Mouse (Mus musculus) right cerebral cortex, postnatal 4 days (tissue): ENCODE data around the gene Gpc3.
"Not testable (repeated sequence)": the region's sequence is repeated elsewhere in the genome, so short reads cannot be mapped to it uniquely, and the experiment has no call there.

Source experiments
- DNase-seq: peaks from one replicate; pipeline ENCODE4 v3.0.0-alpha.2; 2022

The Gpc3 gene

GRCm38 (mm10) chrX:52374209-52374608 is 239.5 kb downstream of the Gpc3 start:
- DNase-seq, result no peak

DNA sequence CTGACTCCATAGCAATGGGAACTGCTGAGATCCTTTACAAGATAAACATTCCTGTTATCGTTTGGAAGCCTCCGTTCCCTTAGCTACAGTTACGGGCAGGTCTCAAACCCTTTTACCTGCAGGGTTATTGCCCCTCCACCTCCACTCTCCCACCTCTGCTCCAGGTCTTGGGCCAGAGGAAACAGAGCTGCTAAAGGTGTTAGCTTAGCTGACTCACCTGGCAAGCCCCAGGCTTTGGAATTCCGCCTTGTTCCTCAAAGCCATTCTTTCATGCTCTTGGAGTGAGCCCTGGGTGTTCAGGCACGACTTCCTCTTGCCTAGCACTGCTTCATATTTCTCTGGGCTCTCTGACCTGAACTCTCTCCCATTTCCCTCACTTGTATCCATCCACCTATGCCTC is 241.3 kb downstream of the Gpc3 start:
- DNase-seq, result no peak

DNA sequence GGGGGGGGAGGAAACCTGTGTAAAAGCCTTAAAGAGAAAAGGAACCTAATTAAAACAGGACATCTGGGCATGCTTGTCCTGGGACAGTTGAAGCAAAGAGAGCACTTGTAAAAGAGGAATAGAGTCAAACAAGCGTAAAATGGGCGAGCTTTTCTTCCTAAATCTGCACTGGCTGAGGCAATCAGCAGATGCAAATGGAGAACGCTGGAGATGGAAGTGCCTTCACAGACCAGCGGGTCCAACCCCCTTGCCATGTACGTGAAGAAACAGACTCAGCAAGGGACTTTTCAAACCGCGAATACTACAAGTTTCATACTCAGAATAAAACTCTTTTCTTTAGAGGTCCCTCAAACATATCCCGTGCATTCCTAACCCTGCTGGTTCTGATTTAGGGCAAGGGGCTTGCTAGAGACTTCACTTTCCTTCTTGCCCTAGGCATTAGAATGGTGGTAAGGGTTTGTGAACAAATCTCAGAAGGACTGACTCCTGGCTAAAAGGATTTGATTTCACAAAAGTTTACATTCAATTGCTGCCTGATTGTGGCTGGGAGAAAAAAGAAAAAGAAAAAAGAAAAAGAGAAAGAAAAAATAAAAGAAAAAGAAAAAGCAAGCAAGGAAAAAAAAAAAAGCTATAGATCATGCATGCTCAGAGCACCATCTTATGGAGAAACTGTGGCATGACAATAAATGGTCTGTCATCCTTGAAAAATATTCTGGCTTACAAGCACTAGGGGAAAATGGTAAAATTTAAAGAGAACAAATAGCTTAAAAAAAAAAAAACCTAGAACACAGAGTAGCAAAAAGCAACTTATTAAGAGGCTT is 243.6 kb downstream of the Gpc3 start:
- no peak for DNase-seq

DNA sequence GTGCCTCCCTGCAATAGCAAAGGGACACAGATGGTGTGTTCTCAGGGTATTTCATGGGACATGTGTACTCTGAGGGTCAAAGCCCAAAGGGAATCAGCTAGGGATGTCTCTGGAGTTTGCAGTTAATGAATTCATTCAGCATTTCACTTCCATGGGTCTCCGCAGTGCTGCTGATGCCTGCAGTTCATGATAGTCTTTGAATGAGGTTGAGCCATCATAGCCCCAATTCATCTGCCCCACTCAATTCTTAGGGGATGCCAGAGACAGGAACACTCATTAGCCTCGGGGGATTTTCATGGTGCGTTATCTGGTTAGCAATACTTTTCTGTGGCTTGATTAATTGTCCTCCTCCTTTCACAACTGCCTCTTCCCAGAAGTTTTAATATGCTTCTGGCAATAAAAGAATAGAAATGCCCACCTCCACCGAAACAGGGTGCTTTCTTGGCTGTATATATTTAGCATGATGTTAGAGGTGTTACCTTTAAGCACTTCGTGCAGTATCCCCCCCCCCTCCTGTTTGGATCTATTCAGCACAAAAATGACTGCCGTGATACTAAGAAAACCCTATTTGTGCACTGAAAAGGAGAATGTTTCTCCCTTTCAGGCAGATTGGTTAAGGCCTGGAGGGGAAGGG is 244.3 kb downstream of the Gpc3 start:
- no peak for DNase-seq

DNA sequence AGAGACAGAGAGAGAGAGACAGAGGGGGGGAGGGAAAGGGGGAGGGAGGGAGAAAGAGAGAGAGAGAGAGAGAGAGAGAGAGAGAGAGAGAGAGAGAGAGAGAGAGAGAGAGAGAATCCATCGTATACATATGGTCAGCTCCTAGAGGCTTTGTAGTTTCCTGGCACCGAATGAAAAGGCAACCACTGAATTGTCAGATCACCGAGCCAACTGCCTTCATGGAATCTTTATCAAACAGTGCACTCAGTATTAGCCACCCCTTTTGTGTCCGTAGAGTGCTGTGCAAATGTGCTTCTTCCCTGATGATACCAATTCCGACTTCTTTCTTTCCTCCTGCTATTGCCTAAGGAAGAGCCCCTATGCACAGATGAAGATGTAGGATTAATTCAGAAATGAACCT is 246.9 kb downstream of the Gpc3 start:
- no peak for DNase-seq

- no peak for DNase-seq
Observed at GRCm38 (mm10) chrX:52365790-52366189, 248.0 kb downstream of the Gpc3 start.

- DNase-seq, result no peak
Observed at GRCm38 (mm10) chrX:52362241-52363011, 251.3 kb downstream of the Gpc3 start.

GRCm38 (mm10) chrX:52352981-52353380 is 260.8 kb downstream of the Gpc3 start:
- no peak for DNase-seq

DNA sequence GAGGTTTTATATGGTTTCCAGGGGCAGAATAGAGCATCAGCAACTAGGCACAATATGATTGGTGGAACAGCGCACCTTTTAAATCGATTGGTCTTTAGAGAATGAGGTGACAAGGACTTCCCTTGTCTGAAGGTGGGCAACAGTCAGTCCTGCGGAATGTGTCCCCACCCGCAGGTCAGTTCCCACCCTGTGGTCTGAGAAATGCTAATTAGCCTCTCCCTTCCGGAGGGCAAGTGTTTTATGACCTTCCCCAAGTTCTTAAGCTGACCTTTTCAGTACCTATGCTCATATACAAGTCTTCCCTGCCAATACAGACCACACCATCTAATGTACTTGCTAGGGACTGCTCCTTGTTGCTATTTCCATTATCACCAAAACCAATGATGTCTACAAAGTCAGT is 263.1 kb downstream of the Gpc3 start:
- DNase-seq, result not testable (repeated sequence)

- no peak for DNase-seq
Observed at GRCm38 (mm10) chrX:52348773-52349172, 265.0 kb downstream of the Gpc3 start.

- DNase-seq, result no peak
Observed at GRCm38 (mm10) chrX:52344018-52344417, 269.7 kb downstream of the Gpc3 start.

DNA sequence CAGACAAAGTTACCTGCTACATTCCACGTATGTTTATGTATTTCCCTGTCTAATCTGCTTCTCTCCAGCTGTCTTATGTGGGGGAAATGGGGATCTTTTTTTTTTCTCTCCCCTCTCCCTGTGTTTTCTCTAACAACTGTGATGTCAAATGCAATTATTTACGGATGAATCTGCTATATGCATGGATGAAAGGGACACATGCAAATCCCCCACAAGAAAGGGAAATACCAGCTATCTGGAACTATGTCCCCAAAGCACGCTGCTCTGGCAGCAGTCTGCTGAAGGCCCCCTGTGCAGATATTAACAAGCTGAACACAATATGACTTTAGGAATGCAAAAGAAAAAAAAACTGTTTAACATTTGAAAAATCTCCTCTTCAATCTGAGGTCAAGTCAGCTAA is 273.5 kb downstream of the Gpc3 start:
- DNase-seq, result no peak

- no peak for DNase-seq
Observed at GRCm38 (mm10) chrX:52321791-52322190, 292.0 kb downstream of the Gpc3 start.

GRCm38 (mm10) chrX:52320653-52321052 is 293.1 kb downstream of the Gpc3 start:
- DNase-seq, result no peak

- DNase-seq, result no peak
Observed at GRCm38 (mm10) chrX:52310976-52311375, 302.8 kb downstream of the Gpc3 start.

DNA sequence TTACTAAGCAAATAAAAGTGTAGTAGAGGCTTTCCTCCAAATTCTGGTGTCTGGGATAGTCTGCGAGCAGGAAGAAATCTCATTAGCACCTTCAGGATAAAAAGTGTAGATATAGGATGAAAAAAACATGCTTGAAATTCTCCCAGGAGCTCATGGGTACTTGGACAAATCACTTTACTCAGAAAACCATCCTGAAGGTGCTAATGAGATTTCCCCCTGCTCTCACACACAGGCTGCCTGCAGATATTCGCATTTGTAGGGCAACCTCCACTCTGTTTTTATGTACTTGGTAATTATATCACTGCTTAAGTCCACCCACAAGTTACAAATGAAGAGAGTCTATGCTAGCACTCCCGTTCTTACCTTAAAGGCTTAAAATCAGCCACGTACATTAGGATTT is 308.5 kb downstream of the Gpc3 start:
- DNase-seq, result no peak

DNA sequence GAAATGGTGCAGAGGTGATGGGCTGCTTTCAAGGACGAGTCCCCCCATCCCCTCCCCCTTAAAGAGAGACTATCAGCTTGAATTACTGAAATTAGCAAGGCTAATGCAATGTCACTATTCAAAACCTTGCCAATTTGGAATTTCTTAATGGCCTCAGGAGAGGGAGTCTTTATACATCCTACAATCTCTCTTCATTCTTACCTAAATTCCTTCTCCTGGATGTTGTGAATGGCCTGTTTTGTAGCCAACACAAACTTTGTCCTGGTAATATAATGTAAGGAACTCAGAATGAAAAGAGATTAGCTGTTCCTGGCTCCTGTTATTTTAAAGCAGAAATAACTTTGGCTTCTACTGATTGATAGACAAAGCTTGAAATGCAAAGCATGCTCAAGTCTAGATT is 325.0 kb downstream of the Gpc3 start:
- no peak for DNase-seq

DNA sequence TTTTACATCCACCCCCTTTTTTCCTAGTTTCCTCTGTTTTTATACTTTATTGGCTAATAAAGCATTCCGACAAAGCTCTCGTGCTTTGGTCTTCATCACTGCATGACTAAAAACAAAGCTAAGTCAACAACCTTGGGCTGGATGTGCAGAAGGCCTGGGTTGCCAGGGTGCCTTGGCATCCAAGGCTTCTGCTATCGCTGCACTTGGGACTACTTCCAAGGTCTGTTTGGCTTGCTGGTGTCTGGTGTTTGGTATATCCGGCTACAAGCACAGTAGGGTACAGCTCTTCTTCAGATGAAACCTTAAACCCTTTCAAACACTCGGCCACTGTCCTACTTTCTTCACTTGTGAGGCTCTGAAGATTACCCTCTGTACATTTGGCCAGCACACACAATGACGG is 325.8 kb downstream of the Gpc3 start:
- no peak for DNase-seq

GRCm38 (mm10) chrX:52282070-52282469 is 331.7 kb downstream of the Gpc3 start:
- no peak for DNase-seq

DNA sequence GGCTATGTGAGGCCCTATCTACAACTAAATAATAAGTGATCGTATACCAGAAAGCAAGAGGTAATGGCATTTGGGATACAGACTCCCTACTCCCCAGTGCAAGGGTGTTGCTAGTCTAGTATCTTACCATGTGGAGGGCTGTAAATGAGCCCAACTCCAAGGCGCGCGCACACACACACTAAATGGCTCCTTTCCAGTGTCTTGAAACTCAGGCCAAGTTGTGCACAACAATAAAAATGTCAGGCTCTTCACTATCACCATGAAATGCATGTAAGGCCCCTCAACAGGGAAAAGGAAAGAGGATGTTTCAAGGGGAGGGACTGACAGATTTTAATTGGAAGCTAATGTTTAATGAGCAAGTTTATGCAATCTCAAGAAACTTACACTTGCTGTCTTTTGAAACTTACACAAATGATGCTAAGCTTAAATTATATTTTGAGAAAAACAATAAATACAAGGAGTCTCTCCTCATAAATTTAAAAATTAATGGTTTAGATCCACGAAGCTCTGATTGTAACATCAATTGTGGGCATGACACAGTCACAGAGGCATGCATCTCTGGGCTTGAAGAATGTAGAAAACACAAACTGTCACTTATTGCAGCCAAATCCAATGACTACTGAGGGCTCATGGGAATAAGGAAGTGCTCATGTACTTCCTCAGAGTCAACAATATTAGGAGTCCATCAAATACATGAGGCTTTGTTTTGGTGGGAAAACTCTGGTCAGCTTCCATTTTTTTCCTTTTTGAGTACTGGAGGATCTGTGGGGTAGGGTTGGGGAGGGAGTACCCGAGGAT is 332.4 kb downstream of the Gpc3 start:
- no peak for DNase-seq

DNA sequence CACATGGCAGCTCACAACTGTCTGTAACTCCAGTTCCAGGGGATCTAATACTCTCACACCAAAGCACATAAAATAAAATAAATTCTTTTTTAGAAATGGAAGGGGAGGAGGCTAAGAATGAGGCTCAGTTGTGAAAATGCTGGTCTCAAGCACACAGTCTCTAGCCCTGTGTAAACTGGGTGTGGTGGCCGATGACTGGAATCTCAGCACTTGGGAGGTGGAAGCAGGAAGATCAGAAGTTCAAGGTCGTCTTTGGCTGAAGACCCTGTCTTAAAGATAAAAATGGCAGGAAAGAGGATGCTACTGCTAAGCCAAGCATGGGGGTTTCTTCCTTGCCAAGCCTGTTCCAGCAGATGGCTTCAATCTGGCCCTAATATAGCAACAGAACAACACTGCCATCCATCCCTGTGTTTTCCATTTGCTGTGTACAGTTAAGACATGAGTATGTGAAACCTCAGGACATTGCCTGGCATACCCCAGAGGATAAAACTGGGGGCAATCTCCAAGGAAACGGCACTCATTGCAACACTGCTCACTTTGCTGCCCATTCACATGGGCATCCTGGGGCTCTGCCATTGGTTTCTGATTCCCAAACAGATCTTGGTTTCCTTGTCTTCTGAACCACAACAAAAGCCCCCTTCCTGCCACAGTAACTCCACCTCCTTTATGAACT is 334.9 kb downstream of the Gpc3 start:
- no peak for DNase-seq

GRCm38 (mm10) chrX:52277599-52277998 is 336.2 kb downstream of the Gpc3 start:
- DNase-seq, result no peak
